Mouse (Mus musculus) mouse trophoblast stem cell (cell line): Measurements from ENCODE around the gene Fam214b.

ENCODE experiments used
- in situ Hi-C, 2 experiments: fragments of 300-500 bp; cut with MseI, MboI; formaldehyde crosslinking; loops; 2 replicates in 1 of 2; 3 replicates in 1 of 2; pipeline ENCODE4 v1.15.1; 2025

Gene Fam214b

GRCm38 (mm10) chr4:43045659-43046302 lies at the start of gene Fam214b:
TSS of gene Fam214b (minus strand) at chr4:43046220.
- in situ Hi-C loops: no loop called here

- in situ Hi-C loops: no loop called here
Observed at GRCm38 (mm10) chr4:43091183-43091582, 45.2 kb upstream of the Fam214b start.

- in situ Hi-C loops: no loop called here
Observed at GRCm38 (mm10) chr4:43089950-43090349, 43.9 kb upstream of the Fam214b start.

- in situ Hi-C loops: no loop called here
Observed at GRCm38 (mm10) chr4:43082458-43082857, 36.4 kb upstream of the Fam214b start.

GRCm38 (mm10) chr4:43078071-43078718 lies 32.2 kb upstream of the Fam214b start:
- in situ Hi-C loops: no loop called here

GRCm38 (mm10) chr4:43074923-43075322 lies 28.9 kb upstream of the Fam214b start:
- in situ Hi-C loops: no loop called here

- in situ Hi-C loops: no loop called here
Observed at GRCm38 (mm10) chr4:43065471-43065870, 19.5 kb upstream of the Fam214b start.

GRCm38 (mm10) chr4:43060286-43060685 lies 14.3 kb upstream of the Fam214b start:
- in situ Hi-C loops: no loop called here

GRCm38 (mm10) chr4:43059697-43060096 lies 13.7 kb upstream of the Fam214b start:
- in situ Hi-C loops: no loop called here

- in situ Hi-C loops: no loop called here
Observed at GRCm38 (mm10) chr4:43058753-43059654, 13.0 kb upstream of the Fam214b start, which contains the start of gene Unc13b. TSS of gene Unc13b (plus strand) at chr4:43058953.

GRCm38 (mm10) chr4:43058392-43058752 lies 12.4 kb upstream of the Fam214b start:
- in situ Hi-C loops: no loop called here

- in situ Hi-C loops: no loop called here
Observed at GRCm38 (mm10) chr4:43057654-43058053, 11.6 kb upstream of the Fam214b start.

GRCm38 (mm10) chr4:43052627-43053026 lies 6.6 kb upstream of the Fam214b start:
- in situ Hi-C loops: no loop called here

- in situ Hi-C loops: no loop called here
Observed at GRCm38 (mm10) chr4:43047231-43047630, 1.2 kb upstream of the Fam214b start.

GRCm38 (mm10) chr4:43046607-43047006 lies 587 bp upstream of the Fam214b start:
- in situ Hi-C loops: no loop called here

- in situ Hi-C loops: no loop called here
Observed at GRCm38 (mm10) chr4:43045285-43045658, 748 bp downstream of the Fam214b start.

GRCm38 (mm10) chr4:43044673-43045072 lies 1.3 kb downstream of the Fam214b start:
- in situ Hi-C loops: no loop called here

GRCm38 (mm10) chr4:43043644-43044357 lies 2.2 kb downstream of the Fam214b start:
- in situ Hi-C loops: no loop called here

- in situ Hi-C loops: no loop called here
Observed at GRCm38 (mm10) chr4:43040881-43041547, 5.0 kb downstream of the Fam214b start.

- in situ Hi-C loops: no loop called here
Observed at GRCm38 (mm10) chr4:43040114-43040572, 5.9 kb downstream of the Fam214b start.

- in situ Hi-C loops: no loop called here
Observed at GRCm38 (mm10) chr4:43039609-43040008, 6.4 kb downstream of the Fam214b start.
